Mouse (Mus musculus): Measurements from ENCODE around the gene Plxnd1. TPM values are rescaled to one million over a fixed set of nuclear protein-coding genes. Genes with fewer than 3 reads are reported as not detected.

The Plxnd1 gene
- total RNA-seq, 2 experiments from 2014 or later = 116 to 135 TPM

DNA sequence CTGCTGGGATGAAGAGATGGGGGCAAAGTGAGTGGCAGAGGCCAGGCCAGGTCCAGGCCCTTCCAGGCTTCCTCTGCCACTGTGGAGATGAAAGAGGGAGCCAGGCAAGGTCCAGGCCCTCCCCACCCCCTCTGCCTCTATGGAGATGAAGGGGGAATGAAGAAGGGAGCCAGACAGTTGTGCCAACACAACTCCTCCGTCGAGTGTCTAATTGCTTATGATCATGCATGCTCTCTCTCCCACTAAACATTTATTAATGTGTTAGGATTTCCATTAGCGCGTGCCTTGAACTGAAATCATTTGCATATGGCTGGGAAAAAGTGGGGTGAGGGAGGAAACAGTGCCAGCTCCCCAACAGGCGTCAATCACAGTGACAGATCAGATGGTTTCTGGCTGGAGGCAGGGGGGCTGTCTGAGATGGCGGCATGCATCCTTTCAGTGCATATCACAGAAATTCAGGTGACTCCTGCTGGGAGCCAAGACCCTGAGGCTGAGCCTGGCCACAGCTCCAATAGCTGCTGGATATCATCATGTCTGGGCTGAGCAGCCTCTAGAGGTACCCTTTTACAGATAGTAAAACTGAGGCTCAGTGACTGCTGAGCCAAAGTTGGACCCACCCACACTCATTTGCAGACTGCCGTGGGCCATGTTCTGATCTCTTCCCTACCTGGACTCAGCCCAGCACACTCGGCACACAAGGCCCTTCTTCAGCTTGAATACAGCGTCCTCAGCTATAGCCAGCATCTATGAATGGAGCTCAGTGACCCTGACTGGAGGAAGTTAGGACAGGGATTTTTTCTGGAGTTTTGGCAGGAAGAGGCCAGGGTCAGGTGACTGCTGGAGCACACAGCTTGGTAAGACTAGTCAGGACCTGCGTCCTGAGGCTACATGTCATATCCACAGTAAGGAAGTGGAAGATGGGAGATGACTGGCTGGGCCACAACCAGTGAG is 67.2 kb downstream of the Plxnd1 start:
- no peak for DNase-seq (ENCODE audit: low spot score in 2 of 2)

- no peak for DNase-seq (ENCODE audit: low spot score in 2 of 2)
These were observed 68.4 kb downstream of the Plxnd1 start for GRCm38 (mm10) chr6:115926416-115926815.

- DNase-seq (ENCODE audit: low spot score in 2 of 2) = no peak
These were observed 70.0 kb downstream of the Plxnd1 start for GRCm38 (mm10) chr6:115924829-115925228.

GRCm38 (mm10) chr6:115919876-115920275 is 74.9 kb downstream of the Plxnd1 start:
- no peak for DNase-seq (ENCODE audit: low spot score in 2 of 2)

- DNase-seq (ENCODE audit: low spot score in 2 of 2) = no peak
These were observed 76.2 kb downstream of the Plxnd1 start for GRCm38 (mm10) chr6:115918615-115919014.

DNA sequence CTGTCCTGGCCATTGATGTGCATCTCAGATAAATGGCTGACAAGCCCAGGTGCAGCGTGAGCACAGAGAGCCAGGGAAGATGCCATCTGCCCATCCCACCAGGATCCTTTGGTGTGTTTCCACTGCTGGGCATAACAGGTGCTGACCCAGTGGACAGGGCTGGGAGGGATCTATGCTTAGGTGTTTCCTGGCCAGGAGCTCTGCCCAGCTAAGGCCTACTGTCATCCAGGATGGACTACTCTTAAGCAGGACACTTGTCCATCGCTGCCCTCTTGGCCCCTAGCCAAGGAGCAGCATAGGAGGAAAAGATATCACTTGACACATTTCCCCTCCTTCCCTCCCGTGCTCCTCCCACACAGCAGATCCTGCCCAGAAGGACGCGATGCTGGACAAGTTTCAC is 78.2 kb downstream of the Plxnd1 start:
- DNase-seq (ENCODE audit: low spot score in 2 of 2) = no peak

DNA sequence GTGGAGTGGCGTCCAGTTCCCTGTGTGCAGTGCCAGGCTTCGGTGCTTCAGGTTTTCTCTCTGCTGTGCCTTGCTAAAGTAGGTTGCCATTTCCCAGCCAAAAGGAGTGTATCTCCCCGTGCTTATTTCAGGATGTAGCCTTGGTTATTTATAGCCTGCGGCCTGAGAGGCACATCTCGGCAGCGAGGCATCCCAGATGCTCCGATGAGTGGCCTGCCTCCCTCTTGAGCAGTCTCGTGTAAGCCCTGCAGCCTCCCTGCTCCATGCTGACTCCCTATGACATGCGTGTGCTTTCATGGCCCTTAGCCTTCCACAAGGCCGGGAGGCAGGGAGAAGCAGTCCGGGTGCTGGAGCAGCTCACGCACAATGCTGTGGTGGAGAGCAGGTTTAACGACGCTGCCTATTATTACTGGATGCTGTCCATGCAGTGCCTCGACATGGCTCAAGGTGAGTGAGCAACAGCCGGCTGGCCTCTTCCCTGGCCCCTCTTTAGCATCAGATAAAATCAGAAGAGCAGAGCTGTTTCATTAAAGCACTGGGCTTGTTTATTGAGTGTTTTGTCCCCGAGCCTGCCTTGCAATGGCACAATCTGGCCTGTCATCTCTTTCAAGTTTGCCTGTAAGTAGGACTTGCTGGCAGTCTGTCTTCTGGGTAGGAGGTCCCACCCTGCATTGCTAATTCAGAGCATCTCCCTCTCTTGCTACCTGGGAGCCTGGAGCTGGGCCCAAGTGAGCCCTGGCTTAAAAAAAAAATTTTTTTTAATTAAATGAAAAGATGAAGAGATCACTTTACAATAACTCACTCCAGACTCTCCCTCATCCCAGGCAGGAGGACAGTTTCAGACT is 79.0 kb downstream of the Plxnd1 start:
- DNase-seq (ENCODE audit: low spot score in 2 of 2) = no peak

- no peak for DNase-seq (ENCODE audit: low spot score in 2 of 2)
These were observed 80.1 kb downstream of the Plxnd1 start for GRCm38 (mm10) chr6:115914511-115915202.

GRCm38 (mm10) chr6:115913482-115913881 is 81.3 kb downstream of the Plxnd1 start:
- DNase-seq (ENCODE audit: low spot score in 2 of 2) = no peak

DNA sequence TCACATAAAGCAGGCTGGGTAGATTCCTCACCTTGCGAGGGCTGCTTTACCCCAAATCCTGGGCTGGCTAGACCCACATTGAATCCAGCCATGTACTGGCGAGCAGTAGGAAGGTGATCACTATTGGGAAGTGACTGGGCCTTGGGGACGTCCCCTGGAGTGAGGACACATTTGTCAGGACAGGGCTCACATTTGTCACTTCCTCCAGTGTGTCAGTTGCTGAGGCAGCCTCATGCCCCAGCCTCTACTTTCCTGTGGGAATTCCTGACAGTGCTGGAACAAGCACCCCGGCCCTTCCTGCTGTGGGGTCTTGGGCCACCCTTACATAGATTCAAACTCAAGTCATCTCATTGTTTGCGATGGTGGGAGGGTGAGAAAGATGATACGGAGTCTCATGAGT is 83.0 kb downstream of the Plxnd1 start:
- DNase-seq (ENCODE audit: low spot score in 2 of 2) = no peak

DNA sequence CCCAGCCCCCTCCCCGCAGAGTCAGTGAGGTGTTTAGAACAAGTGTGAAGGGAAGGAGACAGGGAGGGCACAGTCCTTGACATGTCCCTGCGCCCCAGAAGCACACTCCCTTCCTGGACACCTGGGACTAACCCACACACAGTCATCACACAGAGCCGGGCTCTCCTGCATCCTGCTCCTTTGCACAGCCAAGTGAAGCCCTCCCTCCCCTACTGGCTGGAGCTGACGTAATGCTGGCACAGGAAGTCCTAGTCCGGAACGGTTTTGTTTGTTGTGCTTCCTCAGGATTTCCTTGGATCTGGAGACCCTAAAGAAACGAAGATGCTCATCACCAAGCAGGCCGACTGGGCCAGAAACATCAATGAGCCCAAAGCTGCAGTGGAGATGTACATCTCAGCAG is 84.9 kb downstream of the Plxnd1 start:
- DNase-seq (ENCODE audit: low spot score in 2 of 2) = no peak

DNA sequence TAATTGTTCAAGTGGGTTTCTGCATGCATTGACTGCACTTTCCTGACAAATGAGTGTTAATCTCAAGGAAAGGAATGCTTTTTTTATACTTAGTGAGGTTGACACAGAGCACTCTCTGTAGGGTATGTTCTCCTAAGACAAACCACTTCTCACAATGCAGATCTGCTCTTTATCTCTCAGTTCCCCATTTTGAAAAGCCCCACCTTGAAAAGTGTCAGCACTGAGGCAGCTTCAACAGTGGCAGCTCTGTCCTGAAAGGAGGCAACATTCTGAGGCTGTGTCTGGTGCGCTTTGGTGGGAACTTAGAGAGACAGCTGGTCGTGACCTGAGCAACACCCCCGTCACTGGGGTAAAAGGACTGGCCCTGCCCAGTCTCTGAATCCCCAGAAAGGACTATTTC is 85.8 kb downstream of the Plxnd1 start:
- DNase-seq (ENCODE audit: low spot score in 2 of 2) = no peak

GRCm38 (mm10) chr6:115908421-115908982 is 86.3 kb downstream of the Plxnd1 start:
- DNase-seq (ENCODE audit: low spot score in 2 of 2) = no peak

- DNase-seq (ENCODE audit: low spot score in 2 of 2) = no peak
These were observed 87.9 kb downstream of the Plxnd1 start for GRCm38 (mm10) chr6:115906871-115907270.

- DNase-seq (ENCODE audit: low spot score in 2 of 2) = no peak
These were observed 88.3 kb downstream of the Plxnd1 start for GRCm38 (mm10) chr6:115906455-115906854.

- no peak for DNase-seq (ENCODE audit: low spot score in 2 of 2)
These were observed 89.2 kb downstream of the Plxnd1 start for GRCm38 (mm10) chr6:115905568-115905967.

Other genes with a start within 250 kb of the Plxnd1 start
- gene Tmem40, start 232.6 kb downstream of the Plxnd1 start, total RNA-seq (2021) = under 1 TPM; 0.43 to 0.45 TPM
- gene Cand2, start 220.5 kb downstream of the Plxnd1 start, total RNA-seq (2021) = 1 to 10 TPM; 5.8 to 9.5 TPM
- gene Rpl32, start 186.3 kb downstream of the Plxnd1 start, total RNA-seq (2021) = 1,000 to 10,000 TPM; 1,000 to 1,116 TPM
- gene Efcab12, start 156.6 kb downstream of the Plxnd1 start, total RNA-seq (2021) = under 1 TPM; 0.58 to 0.80 TPM
- 1 to 10 TPM; 1.6 to 2.0 TPM for gene Mbd4, start 141.6 kb downstream of the Plxnd1 start, total RNA-seq (2021)
- gene Ift122, start 141.5 kb downstream of the Plxnd1 start, total RNA-seq (2021) = 10 to 100 TPM; 14.7 to 15.1 TPM
- gene Rho, start 63.3 kb downstream of the Plxnd1 start, total RNA-seq (2021) = under 1 TPM; 0.26 to 0.40 TPM
- gene H1foo, start 50.1 kb downstream of the Plxnd1 start, total RNA-seq (2021) = not detected
- gene Tmcc1, start 198.5 kb upstream of the Plxnd1 start, total RNA-seq (2021) = 10 to 100 TPM; 23.7 to 30.7 TPM
- gene Washc2, start 213.0 kb upstream of the Plxnd1 start, total RNA-seq (2021) = 10 to 100 TPM; 47.6 to 48.6 TPM

Measured in adrenal gland, adult 18-20 months (tissue).